Mouse (Mus musculus): ENCODE data around the gene Snrnp25.
"Not testable (repeated sequence)": the region's sequence is repeated elsewhere in the genome, so short reads cannot be mapped to it uniquely, and the experiment has no call there.

Gene Snrnp25

DNA sequence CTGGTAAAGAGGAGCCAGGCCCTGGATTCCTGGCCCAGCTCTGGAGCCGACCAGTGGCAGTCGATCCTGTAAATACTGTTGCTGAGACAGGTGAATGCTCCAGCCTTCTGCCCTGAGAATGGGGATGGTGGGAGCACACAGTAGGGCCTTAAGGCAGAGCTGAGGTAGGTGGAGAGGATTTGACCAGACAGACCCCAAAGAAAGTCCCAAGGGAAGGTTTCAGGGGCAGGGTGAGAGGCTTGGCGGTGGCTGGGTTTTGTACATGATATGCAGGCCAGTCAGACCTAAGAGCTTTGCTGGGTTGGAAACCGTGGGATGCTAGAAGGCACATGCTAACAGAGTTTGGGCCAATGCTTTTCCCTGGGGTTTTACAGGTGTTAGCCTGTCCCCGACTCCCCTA is 10.6 kb upstream of the Snrnp25 start:
- no peak for DNase-seq (ENCODE audit: low read depth, low spot score)

DNA sequence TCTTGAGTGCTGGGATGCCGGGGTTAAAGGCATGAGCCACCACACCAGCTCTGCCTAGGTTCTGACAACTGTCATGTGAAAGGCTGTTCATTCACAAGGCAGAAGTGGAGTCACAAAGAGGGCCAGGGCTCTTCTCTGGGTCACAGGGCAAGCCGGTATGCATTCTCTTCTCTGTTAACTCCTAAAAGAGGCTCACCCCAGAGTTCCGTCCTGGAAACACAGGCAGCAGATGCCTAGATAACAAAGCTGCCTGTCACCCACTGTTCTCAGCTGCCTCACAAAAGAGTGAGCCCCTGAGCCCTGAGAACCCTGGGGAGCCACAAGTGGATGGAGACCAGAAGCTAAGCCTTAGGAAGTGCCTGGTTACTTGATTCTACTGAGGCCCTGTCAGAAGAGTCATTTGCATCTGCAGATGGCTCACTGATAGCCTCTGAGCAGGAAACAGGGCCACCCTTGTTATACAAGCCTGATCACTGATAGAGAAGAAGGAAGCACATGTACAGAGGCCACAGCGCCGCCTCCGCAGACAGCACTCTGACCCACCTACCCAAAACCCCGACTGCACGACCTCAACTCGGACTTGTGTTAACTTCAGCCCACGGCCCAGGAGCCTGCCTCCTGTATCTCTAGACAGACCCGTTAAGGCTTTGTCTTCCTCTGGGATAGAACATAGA is 9.2 kb upstream of the Snrnp25 start:
- DNase-seq (ENCODE audit: low read depth, low spot score), result no peak

DNA sequence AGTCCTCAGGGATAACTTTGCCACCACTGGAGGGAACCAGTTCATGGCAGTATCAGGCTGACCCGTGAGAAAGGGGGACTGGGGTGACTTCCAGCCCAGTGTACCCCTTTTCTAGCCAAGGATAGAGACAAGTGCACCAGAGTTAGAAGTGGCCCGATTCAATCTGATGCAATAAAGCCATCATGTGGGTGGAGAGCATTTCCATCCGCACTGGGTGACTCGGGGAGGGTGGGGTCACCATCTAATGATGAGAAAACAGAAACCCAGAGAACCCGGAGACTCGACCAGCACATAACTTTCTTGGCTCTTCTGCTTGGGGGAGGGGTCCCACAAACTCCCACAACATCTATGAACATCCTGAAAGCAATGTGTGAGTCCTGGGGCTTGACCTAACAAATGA is 8.5 kb upstream of the Snrnp25 start:
- no peak for DNase-seq (ENCODE audit: low read depth, low spot score)

DNA sequence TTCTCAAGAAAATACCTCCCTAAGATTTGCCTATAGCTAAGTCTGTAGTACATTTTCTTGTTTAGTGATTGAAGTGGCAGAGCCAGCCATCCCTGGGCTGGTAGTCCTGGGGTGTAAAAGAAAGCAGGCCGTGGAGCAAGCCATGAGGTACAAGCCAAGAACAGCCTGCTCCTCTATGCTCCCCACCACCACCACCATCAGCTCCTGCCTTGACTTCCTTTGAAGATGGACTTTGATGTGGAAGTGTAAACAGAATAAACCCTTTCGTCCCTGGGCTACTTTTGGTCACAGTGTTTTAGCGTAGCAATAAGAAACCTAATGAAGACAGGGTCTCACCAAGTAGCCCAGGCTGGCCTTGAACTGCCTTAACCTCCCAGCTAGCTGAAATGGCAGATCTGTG is 7.4 kb upstream of the Snrnp25 start:
- no peak for DNase-seq (ENCODE audit: low read depth, low spot score)

DNA sequence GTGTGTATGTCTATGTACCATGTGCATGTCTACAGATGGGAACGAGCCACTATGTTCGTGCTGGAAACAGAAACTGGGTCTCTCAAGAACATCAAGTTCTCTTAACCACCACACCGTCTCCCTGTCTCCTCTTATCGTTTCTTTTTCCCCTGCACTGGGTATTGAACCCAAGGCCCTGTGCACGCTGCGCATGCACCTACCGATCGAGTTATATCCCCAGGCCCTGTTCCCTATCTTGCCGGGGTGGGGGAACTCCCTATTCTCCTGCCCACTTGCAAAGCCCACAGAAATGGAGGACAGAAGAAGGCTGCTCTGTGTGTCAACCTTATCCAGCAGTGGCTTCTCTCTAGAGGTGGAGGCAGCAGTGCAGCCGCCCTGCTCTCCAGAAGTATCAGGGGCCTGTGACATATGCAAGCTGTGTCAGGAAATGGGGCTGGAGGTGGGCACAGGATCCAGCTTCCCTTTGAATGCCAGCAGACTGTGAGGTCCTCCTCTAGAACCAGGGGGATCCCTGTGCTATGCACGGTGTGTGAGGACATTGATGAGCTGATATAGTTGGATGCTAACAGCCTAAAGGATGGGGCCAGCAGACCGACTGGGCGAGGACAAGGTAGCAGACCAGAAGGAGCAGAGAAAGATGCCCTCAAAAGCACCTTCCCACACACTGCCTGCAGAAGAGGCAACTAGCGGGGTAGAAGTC is 6.8 kb upstream of the Snrnp25 start:
- no peak for DNase-seq (ENCODE audit: low read depth, low spot score)

DNA sequence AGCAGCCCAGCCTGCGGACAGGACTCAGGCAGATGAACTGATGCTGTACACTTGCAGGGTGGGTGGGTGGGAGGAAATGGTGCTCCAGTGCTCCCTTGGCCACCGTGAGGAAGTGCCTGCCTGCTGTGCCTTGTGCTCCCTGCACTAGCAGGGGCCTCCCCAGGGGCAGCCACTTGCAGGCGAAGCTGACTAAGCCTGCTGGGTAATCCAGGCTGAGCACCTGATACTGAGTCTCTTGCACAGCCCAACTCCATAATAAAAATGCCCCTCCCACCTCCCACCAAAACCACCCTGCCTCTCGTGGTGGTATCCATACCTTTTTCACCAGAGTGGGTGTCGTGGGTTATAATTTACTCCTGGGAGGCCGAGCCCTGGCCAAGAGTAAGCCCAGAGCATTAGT is 6.0 kb upstream of the Snrnp25 start:
- no peak for DNase-seq (ENCODE audit: low read depth, low spot score)

DNA sequence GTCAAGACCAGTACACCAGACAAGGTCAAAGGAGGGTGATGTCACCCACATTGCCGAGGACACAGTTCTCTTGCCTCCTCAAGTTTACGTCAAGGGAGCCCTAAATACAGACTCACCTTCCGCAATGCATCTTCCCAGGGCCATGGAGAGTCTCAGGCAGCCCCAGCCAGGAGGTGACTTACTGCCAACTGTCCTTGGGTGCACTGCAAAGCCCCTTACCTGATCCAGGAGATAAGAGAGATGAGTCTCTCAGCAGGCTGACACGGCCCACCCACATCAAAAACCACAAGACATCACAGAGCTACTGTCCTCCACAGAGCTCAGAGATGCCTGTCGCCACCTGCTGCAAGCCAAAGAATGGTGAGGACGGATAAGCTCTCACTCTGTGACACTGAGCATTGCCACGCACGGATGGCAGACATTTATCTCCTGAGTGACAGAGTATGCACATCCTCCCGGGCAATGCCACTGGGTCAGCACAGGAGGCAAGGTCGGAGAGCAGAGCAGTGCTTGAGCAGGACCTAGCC is 5.1 kb upstream of the Snrnp25 start, which contains the start of gene Il9r:
TSS of gene Il9r (minus strand) at position 205 of the 527 bp plus-strand sequence.
- no peak for DNase-seq (ENCODE audit: low read depth, low spot score)

DNA sequence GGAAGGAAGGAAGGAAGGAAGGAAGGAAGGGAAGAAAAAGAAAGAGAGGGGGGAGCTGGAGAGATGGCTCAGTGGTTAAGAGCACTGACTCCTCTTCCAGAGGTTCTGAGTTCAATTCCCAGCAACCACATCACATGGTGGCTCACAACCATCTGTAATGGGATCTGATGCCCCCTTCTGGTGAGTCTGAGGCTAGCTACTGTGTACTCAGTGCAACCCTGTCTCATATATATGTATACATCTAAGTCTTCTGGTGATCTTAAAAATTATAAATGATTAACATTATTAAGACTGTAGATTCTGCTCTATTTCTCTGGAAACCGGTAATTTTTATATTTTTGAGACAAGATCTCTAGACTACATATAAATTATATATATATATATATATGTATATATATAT is 4.2 kb upstream of the Snrnp25 start:
- not testable (repeated sequence) for DNase-seq (ENCODE audit: low read depth, low spot score)

DNA sequence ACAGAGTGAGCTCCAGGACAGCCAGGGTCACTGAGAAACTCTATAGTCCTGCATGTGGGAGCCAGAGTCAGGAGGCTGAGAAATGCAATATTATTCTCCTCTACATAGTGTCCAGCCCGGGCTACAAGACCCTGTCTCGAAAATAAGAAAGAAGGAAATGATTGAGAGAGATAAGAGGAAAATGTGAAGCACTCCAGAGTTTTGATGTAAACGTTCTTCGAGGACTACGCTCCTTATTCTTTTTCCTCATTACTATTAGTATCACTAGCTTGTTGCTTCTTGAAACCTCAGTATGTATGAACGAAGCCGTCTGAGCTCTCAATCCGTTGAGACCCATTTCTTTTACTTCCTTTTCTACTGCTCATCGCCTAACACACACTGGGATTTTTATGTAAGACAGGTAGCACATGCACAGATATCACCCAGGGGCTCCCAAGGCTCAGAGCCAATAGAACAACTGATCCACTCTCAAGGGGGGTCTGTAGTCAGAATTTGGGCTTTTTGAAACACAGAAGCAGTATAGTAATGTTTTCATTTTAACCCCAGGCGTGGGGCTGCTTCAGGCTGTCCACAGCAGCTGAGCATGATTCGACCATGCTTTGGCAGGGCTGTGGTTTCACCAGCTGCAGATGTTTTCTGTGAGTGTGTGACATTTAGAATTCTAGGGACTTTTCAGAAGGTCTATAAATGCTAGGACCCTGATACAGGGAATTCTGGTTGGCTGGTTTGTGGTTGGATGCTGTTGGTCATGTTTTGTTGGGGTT is 3.1 kb upstream of the Snrnp25 start:
- no peak for DNase-seq (ENCODE audit: low read depth, low spot score)

DNA sequence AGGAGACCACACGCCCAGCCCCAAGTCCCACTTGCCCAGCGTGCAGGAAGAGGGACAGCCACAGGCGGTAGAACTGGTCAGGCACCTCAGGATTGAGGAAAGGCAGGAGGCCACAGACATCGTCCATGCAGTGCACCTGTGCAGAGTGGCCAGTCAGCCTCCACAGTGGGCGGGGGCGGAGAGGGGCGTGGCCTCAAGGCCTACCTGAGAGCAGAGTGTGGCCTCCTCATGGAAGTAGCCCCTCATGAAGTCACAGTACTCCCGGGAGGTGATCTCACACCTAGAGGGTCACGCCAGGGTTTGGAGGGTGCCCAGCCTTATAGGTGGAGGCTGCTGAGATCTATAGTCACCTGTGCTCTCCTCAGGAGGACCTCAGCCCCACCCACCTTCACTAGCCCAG is 5.4 kb downstream of the Snrnp25 start:
- no peak for DNase-seq (ENCODE audit: low read depth, low spot score)

DNA sequence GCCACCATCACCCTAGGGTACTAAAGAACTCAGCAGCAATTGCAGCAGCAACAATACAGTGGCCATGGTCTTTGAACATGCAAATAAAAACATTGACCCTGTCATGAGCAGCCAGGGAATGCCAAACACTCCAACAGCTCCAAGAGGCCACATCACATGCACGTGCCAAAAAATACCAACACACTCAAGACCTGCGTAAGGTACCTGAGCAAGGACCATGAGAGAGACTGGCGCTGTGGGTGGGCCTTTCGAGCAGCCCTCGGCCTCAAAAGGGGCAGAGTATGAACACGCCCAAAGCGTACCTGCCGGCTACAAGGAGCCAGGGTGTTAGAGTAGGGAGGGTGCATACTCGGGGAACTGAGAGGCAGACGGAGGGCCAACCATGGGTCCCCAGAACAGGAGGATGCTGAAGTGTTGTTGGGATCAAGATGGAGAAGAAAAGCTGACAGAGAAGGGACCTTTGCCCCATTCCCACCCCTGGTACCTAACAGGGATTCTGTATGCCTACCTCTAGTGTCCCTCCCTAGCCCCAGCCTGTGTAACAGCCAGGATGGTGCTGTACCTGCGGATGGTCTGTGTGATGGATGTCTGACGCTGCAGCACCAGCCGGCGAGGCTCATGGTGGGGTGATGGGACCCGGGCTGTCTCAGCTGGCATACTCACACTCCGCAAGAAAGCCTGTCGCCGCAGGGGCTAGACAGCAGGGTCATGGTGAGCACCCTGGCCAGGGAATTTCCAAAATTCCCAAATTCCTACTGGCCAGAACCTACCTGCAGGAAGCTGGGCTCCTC is 10.4 kb downstream of the Snrnp25 start:
- no peak for DNase-seq (ENCODE audit: low read depth, low spot score)

DNA sequence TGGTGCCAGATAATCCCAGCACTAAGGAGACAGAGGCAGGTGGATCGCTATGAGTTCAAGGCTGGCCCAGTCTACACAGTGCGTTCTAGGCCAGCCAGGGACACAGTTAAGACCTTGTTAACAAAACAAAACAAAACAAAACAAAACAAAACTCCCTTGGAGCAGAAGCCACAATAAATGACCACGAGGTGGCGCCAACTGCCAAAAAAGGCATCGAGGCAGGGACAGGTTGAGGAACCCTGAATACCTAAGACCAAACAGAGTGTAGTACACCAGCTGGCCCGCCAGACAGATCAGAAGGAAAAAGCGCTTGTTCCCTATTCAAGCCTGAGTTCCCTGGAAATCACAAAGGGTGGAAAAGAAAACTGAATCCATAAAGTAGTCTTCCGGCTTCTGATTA is 11.6 kb downstream of the Snrnp25 start:
- DNase-seq (ENCODE audit: low read depth, low spot score), result peak; percentile 82

DNA sequence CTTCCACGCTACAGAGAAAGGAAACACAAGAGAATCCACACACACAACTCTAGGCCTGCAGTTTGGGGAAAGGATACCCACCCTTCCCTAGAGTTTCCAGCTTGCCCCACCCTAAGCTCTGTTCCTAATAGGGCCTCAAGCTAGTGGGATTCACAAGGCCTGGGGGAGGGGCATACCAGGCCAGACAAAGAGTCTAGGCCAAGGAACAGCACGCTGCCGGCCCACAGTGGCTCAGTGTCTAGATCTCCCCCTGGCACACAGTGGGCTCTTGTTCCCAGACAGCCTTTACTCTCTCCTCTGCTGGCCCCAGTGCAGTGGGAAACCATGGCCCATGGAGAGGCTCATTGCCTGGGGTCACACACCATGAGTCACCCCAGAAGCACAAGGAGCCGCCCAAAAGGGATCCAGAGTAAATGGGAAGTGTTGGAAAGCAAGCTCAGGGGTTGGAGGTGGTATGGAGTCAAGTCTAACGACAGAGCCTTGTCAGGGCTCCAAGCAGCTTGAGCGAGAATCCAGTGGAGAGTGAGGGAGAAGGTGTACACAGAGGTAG is 13.4 kb downstream of the Snrnp25 start:
- peak; percentile 61 for DNase-seq (ENCODE audit: low read depth, low spot score)

DNA sequence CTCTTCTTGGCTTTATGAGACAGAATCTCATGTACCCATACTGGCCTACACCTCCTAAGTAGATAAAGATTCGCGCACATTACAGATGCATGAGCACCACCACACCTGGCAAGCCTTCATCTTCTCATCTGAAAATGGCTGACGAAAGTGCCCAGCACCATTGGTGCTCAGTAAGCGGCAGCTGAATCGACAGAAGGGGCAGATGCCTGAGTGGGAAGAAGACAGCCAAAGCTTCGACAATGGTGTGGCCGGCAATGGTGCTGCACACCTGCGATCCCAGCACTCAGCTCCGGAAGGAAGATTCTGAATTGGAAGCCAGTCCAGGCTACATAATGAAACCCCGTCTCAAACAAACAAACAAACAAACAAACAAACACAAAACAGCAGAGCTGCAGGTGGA is 14.1 kb downstream of the Snrnp25 start:
- DNase-seq (ENCODE audit: low read depth, low spot score), result no peak

DNA sequence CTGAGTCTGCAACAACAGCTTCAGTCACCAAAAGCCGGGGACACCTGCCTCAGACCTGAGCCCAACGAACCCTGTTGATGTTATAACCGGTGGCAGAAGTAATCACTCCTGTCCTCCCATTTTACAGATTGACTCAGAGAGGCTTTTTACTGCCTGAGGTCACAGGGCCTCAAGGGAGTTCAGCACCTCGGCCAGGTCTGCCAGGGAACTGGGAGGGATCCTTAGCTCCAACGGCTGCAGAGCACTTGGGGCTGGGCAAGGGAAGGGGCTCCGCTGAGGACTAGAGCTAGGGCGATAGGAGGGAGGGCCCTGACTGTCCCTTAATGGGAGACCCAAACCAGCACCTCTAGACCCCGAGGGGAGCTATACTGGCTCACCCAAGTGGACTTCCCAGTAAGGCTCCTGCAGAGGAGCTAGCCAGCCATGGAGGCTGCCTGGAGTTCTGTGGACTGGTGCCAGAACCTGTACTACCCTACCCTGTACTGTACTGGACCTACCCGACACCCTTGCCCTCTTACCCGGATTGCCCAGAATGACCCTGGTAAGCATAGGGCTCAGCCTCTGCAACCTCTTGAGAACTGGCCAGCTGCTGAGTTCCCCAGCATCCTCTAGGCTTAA is 15.5 kb downstream of the Snrnp25 start:
- DNase-seq (ENCODE audit: low read depth, low spot score), result peak; percentile 58

DNA sequence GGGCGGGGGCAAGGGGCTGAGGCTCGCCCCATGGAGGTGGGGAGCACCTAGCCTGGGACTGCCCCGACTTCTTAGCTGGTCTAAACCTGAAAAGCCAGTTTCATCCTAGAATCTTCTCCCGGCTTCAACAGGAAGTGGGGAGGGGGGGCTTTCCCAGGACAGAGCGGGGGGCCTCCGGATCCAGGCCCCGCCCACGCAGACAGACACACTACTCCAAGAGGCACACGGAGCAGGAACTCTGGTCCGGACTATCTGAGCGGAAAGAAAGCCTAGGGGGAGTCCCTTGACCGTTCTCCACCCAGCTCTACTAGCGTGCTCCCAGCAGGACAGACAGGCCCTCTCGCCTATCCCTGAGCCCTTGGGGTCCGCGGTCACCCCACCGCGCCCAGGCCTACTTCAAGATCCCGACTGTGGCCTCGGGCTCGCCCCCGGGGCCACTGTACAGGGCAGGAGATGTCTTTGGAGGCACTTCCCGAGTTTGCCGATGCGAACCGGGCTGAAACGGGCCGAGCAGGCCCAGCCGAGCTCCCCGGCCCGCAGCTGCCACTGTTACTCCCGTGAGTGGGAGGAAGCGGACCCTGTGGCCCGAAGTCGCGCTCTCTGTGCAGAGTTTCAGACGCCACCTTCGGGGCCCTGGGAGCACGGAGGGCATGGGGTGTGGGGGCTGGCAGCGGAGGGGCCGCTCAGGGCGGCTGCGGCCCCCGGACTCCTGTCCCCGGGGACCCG is 16.2 kb downstream of the Snrnp25 start:
- DNase-seq (ENCODE audit: low read depth, low spot score), result peak; percentile 86

DNA sequence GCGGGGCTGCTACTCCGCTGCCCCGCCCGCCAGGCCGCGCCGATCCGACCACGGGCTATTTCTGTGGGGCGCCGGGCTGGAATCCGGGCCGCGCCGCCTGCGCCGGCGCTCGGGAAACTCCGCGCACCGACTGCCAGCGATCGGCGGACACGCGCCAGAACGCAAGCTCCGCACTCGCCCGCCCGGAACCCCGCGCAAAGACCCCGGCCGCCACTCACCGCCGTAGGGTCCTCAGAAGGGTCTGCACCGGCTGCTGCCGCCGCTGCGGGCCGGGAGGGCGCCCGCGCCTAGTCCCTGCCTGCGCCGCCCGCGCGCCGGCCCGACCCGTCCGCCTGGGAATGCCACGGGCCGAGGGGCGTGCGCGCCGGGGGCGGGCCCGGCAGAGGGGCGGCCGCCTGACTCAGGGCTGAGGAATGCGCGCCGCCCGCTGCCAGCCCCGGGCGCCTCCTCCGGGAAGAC is 16.8 kb downstream of the Snrnp25 start, which contains the start of gene Rhbdf1:
TSS of gene Rhbdf1 (minus strand) at position 350 of the 459 bp plus-strand sequence.
- peak; percentile 47 for DNase-seq (ENCODE audit: low read depth, low spot score)

DNA sequence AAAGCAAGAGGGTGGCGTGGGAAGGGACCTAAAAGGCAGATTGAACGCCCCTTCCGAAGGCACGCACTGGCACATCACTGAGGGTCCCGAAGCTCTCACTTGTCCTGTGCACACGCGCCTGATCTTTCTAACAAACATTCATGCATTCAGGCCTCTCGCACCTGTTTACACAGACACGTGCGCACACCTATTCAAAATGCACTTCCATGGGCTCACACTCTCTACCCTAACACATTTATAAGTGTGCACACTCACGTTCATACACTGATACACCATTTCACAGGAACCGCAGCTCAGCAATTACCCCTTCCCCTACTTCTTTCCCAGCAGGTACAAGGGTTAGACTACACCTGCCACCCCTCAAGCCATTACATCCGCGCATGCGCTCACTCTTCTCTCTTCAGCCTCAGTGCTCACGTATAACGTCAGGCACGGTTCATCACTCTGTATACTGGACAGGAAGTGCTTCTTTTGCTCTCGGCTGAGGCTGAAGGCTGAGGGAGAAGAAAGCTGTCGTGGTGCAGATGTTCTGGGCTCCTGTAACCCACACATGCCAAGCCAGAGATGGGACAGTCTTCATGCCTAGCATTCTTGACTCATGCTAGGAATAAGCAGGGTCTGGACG is 17.5 kb downstream of the Snrnp25 start:
- peak; percentile 54 for DNase-seq (ENCODE audit: low read depth, low spot score)

DNA sequence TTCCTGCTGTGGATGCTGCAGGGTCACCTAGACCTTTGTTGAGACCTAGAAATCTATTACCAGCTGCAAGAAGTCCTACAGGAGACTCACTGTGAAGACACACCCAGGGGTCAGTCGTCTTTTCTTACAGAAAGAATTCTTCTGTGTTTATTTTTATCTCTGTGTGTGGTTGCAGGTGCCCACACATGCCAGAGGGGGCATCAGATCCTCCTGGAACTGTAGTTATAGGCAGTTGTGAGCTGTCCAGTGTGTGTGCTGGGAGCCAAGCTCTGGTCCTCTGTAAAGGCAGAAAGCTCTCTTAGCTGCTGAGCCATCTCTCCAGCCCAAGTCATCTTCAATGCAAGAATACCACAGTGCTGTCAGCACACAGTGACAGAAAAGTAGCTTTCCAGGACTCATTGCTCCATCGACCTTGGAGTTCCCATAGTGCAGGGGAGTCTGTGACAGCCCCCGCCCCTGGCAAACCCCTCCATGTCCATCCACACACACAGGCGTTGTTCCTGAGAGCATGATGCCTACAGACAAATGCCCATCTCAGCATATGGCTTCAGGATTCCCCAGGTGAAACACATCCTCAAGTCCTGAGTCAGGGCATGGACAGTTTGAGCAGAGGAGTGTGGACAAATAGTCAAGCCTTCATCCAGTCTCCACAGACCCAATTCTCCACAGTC is 18.2 kb downstream of the Snrnp25 start:
- DNase-seq (ENCODE audit: low read depth, low spot score), result peak; percentile 56

Data from 3T3-L1 (cell line).